Mouse (Mus musculus) G1E (cell line): ENCODE measurements around the gene Kif1bp. TPM values are rescaled to one million over a fixed set of nuclear protein-coding genes. Genes with fewer than 3 reads are reported as not detected.
"Not testable (repeated sequence)": the region's sequence is repeated elsewhere in the genome, so short reads cannot be mapped to it uniquely, and the experiment has no call there.

Source experiments
- ATAC-seq: 2 replicates; pipeline ENCODE4 v1.8.0; 2016; ENCODE audit warnings: mild to moderate bottlenecking; ENCODE audit not compliant: insufficient number of reproducible peaks, poor library complexity, low FRiP score, severe bottlenecking; ENCODE audit errors: extremely low read depth
- DNase-seq: peaks from one replicate; pipeline ENCODE4 v3.0.0; 2012; ENCODE audit warnings: low spot score
- H3K27me3 ChIP-seq: 2 replicates; pipeline ENCODE4 v1.6.1; 2012; ENCODE audit warnings: mild to moderate bottlenecking, low read length, inconsistent platforms; ENCODE audit not compliant: insufficient read depth
- H3K36me3 ChIP-seq: replicated peaks from 2 replicates; pipeline ENCODE3; 2012; ENCODE audit warnings: mild to moderate bottlenecking, inconsistent platforms
- H3K4me1 ChIP-seq: 2 replicates; pipeline ENCODE4 v1.6.1; 2012; ENCODE audit warnings: low read depth, low read length, inconsistent platforms, mixed read lengths; ENCODE audit not compliant: insufficient read depth
- H3K4me3 ChIP-seq: 2 replicates; pipeline ENCODE4 v1.5.1; 2012; ENCODE audit warnings: low read depth, mild to moderate bottlenecking, inconsistent platforms, low read length, moderate library complexity, mixed read lengths
- H3K9me3 ChIP-seq: replicated peaks from 2 replicates; pipeline ENCODE4 v1.6.1; 2012; ENCODE audit warnings: inconsistent platforms
- CTCF ChIP-seq: IDR thresholded peaks from 2 replicates; pipeline ENCODE4 v1.5.1; 2012; ENCODE audit warnings: low read depth, low read length, inconsistent platforms, mixed read lengths
- GATA1 ChIP-seq: IDR thresholded peaks from 2 replicates; pipeline ENCODE4 v1.6.1; 2012; ENCODE audit warnings: borderline replicate concordance, low read length, inconsistent platforms, mixed read lengths
- GATA2 ChIP-seq: IDR thresholded peaks from 2 replicates; pipeline ENCODE4 v1.6.1; 2012; ENCODE audit warnings: low read depth, low read length, inconsistent platforms, borderline replicate concordance
- POLR2AphosphoS5 ChIP-seq: IDR thresholded peaks from 2 replicates; pipeline ENCODE4 v1.6.1; 2012; ENCODE audit warnings: low read depth, low read length, inconsistent platforms; ENCODE audit not compliant: insufficient replicate concordance
- TAL1 ChIP-seq: conservative IDR thresholded peaks from 2 replicates; pipeline ENCODE4 v1.6.1; 2012; ENCODE audit warnings: low read depth, low read length, inconsistent platforms, mixed read lengths
- polyA plus RNA-seq: library from polyadenylated mRNA; stranded (reverse); fragments of >175 nt; gene quantifications from 2 replicates; pipeline ENCODE4 v1.2.3, GENCODE M21; 2012
- total RNA-seq, 2 experiments: library from RNA; stranded (forward) in 1 of 2; stranded (reverse) in 1 of 2; fragments of 200-1000 nt in 1 of 2; fragments of >200 nt in 1 of 2; fragmentation: Nextera tagmentation in 1 of 2; gene quantifications; 2 replicates each; pipeline ENCODE4 v1.2.3; 2014 to 2017

Gene Kif1bp
- total and polyA plus RNA-seq, 3 experiments: 14.9 to 60.9 (median 51.5) TPM

- Histone ChIP-seq H3K36me3 (peaks cover 24% of the 10 kb centered on the region), H3K9me3 (no peaks in the 10 kb centered on the region), H3K4me3 (peak overlapping the region; percentile 81), H3K27me3 (no peaks in the 10 kb centered on the region), H3K4me1 (peaks cover 19% of the 10 kb centered on the region)
- ATAC-seq (no peak), DNase-seq (no peak)
- no peak for TF ChIP-seq TAL1
- TF ChIP-seq GATA2: no peak
- no peak for TF ChIP-seq GATA1
- no peak for TF ChIP-seq POLR2AphosphoS5
- no peak for TF ChIP-seq CTCF
These were observed 23.0 kb upstream of the Kif1bp start for GRCm38 (mm10) chr10:62601053-62601791.

- Histone ChIP-seq H3K4me1 (peaks cover 21% of the 10 kb centered on the region), H3K27me3 (no peaks in the 10 kb centered on the region), H3K36me3 (peaks cover 35% of the 10 kb centered on the region), H3K4me3 (peak overlapping the region; percentile 67), H3K9me3 (no peaks in the 10 kb centered on the region)
- no peak for TF ChIP-seq TAL1
- no peak for TF ChIP-seq GATA1
- TF ChIP-seq GATA2: no peak
- ATAC-seq (no peak), DNase-seq (no peak)
These were observed 21.8 kb upstream of the Kif1bp start for GRCm38 (mm10) chr10:62600056-62600455.

GRCm38 (mm10) chr10:62599311-62599710 is 21.1 kb upstream of the Kif1bp start:
- H3K27me3 ChIP-seq, ATAC-seq, DNase-seq, H3K9me3 ChIP-seq, H3K4me3 ChIP-seq: not testable (repeated sequence)
- Histone ChIP-seq H3K4me1 (peaks cover 22% of the 10 kb centered on the region), H3K36me3 (peaks cover 40% of the 10 kb centered on the region)

DNA sequence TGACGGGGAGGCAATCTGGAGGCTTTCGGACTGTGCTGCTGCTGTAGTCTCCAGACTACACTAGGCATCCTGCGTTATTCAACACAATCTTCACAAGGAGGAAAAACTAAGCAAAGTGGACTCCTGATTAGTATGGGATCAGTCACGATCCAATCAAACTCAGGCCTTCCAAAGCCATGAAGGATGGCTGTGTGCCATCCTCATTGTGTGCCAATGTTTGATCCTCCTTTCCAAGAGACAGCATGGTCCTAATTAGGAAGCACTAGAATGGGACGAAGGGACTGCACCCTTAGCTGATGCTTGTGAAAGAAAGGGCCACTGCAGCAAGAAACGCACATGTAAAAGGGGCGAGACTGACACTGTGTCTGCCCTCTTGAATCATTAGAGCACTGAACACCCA is 14.2 kb upstream of the Kif1bp start:
- Histone ChIP-seq H3K4me3 (no peak overlapping the region), H3K9me3 (no peaks in the 10 kb centered on the region), H3K27me3 (no peaks in the 10 kb centered on the region), H3K4me1 (peaks cover 17% of the 10 kb centered on the region; the same call in 1 of the 2 replicates), H3K36me3 (peaks cover 86% of the 10 kb centered on the region)
- DNase-seq (no peak), ATAC-seq (no peak)
- TF ChIP-seq GATA1 (no peak), GATA2 (no peak), POLR2AphosphoS5 (no peak), TAL1 (no peak), CTCF (no peak)

DNA sequence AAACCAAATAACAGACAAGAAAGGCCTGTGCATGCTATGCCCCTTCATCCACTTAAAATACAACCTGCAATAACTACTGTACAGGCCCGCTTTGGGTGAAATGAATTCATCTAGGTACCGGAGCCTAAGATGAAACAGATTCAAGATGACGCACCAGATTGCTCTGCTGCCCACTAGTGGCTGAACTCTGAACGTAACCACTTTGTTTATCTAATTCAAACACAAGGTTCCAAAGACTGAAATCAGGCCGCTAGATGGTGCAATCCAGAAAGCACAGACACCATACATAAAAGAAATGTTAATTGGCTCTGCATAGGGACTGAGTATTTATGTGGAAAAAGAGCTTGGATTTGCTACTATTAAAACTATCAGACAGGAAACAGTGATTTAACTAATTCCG is 11.9 kb upstream of the Kif1bp start:
- Histone ChIP-seq H3K27me3 (no peaks in the 10 kb centered on the region), H3K9me3 (no peaks in the 10 kb centered on the region), H3K4me1 (peaks cover 14% of the 10 kb centered on the region; the same call in 1 of the 2 replicates), H3K4me3 (no peak overlapping the region), H3K36me3 (peaks cover 85% of the 10 kb centered on the region)
- DNase-seq: no peak
- TF ChIP-seq CTCF: peak; percentile 40; the same call in 1 of the 2 replicates
- TF ChIP-seq GATA1: no peak
- no peak for TF ChIP-seq TAL1
- peak; percentile 40; the same call in 1 of the 2 replicates for ATAC-seq

- Histone ChIP-seq H3K27me3 (no peaks in the 10 kb centered on the region), H3K9me3 (no peaks in the 10 kb centered on the region), H3K36me3 (peaks cover 90% of the 10 kb centered on the region), H3K4me3 (no peak overlapping the region), H3K4me1 (peaks cover 22% of the 10 kb centered on the region)
- DNase-seq: no peak
- no peak for ATAC-seq
- TF ChIP-seq CTCF (no peak), TAL1 (no peak), GATA1 (no peak), GATA2 (no peak), POLR2AphosphoS5 (no peak)
These were observed 10.4 kb upstream of the Kif1bp start for GRCm38 (mm10) chr10:62588616-62589015.

GRCm38 (mm10) chr10:62583245-62583644 is 5.0 kb upstream of the Kif1bp start:
- Histone ChIP-seq H3K27me3 (no peaks in the 10 kb centered on the region), H3K4me1 (peaks cover 16% of the 10 kb centered on the region), H3K36me3 (peaks cover 79% of the 10 kb centered on the region), H3K4me3 (no peak overlapping the region), H3K9me3 (no peaks in the 10 kb centered on the region)
- ATAC-seq (no peak), DNase-seq (no peak)
- TF ChIP-seq GATA2: no peak
- TF ChIP-seq POLR2AphosphoS5: no peak
- no peak for TF ChIP-seq CTCF
- no peak for TF ChIP-seq TAL1
- TF ChIP-seq GATA1: no peak
